8 mouse cellular contexts compared by ENCODE assay signal in genomic region chr12:73111561-73112325, GRCm38 (mm10). TPM values are rescaled to one million over a fixed set of nuclear protein-coding genes. Genes with fewer than 3 reads are reported as not detected.
DNase-seq lines count a peak whose midpoint lies in the region; ATAC-seq and TF ChIP-seq lines count a peak whose summit lies in the region.

No protein-coding gene starts in this region.

- peak overlapping the region; percentile 62 for H3K4me3 ChIP-seq in forebrain, postnatal 0 days (ENCODE audit: low read depth, low read length)
- peak overlapping the region; percentile 4 to 49; a peak in 3 of 4 replicates for H3K4me3 ChIP-seq in liver, embryonic 14.5 days (ENCODE audit: insufficient read depth in 1 of 2, low read depth in 2 of 2, low read length in 2 of 2)
- H3K4me3 ChIP-seq in neural tube, embryonic 11.5 days (ENCODE audit: low read depth, low read length): peak overlapping the region; percentile 80

- H3K9ac ChIP-seq in forebrain, postnatal 0 days: peak overlapping the region; percentile 55
- no peak overlapping the region for H3K9ac ChIP-seq in liver, embryonic 14.5 days (replicated peaks)
- peak overlapping the region; percentile 80 for H3K9ac ChIP-seq in neural tube, embryonic 11.5 days (ENCODE audit: low read length)

- H3K36me3 ChIP-seq in forebrain, postnatal 0 days (ENCODE audit: insufficient read depth): no peaks in the 10 kb centered on the region
- H3K36me3 ChIP-seq in liver, embryonic 14.5 days (replicated peaks; ENCODE audit: control insufficient read depth, insufficient read depth, low read depth): no peaks in the 10 kb centered on the region
- no peaks in the 10 kb centered on the region for H3K36me3 ChIP-seq in neural tube, embryonic 11.5 days (ENCODE audit: control insufficient read depth, insufficient read depth, low read length)

- 0 out of 2 replicates have a peak, but pooled peaks have one; percentile 19 for ATAC-seq in forebrain, postnatal 0 days
- no peak for ATAC-seq in liver, embryonic 14.5 days (ENCODE audit: insufficient read depth)
- peak; percentile 52 for ATAC-seq in neural tube, embryonic 11.5 days (ENCODE audit: insufficient read depth, low FRiP score, low TSS enrichment)

- no peak for TF ChIP-seq POLR2A in brain, embryonic 14.5 days (IDR thresholded peaks at IDR 0.05; ENCODE audit: borderline replicate concordance, extremely low read depth, insufficient read depth, insufficient read length, poor library complexity, severe bottlenecking)

- TF ChIP-seq EP300 in liver, embryonic 14.5 days (IDR thresholded peaks at IDR 0.05; ENCODE audit: low read depth): no peak

- peaks cover 25% of the 10 kb centered on the region for H3K27me3 ChIP-seq in forebrain, postnatal 0 days (ENCODE audit: insufficient read depth, low read length)
- H3K27me3 ChIP-seq in liver, embryonic 14.5 days (ENCODE audit: control insufficient read depth, insufficient read depth, low read length): peaks cover 56% of the 10 kb centered on the region
- H3K27me3 ChIP-seq in neural tube, embryonic 11.5 days (ENCODE audit: control insufficient read depth, insufficient read depth, low read length): no peaks in the 10 kb centered on the region

- H3K4me1 ChIP-seq in forebrain, postnatal 0 days (ENCODE audit: insufficient read depth): peaks cover 6% of the 10 kb centered on the region; the same call in 1 of the 2 replicates
- no peaks in the 10 kb centered on the region for H3K4me1 ChIP-seq in liver, embryonic 14.5 days (replicated peaks; ENCODE audit: control insufficient read depth in 2 of 2, insufficient read depth in 2 of 2, low read length in 1 of 2)
- H3K4me1 ChIP-seq in neural tube, embryonic 11.5 days (ENCODE audit: control insufficient read depth, insufficient read depth, low read length): peaks cover 3% of the 10 kb centered on the region

- peak; percentile 29 for DNase-seq in ovary, postnatal 10 days (ENCODE audit: low spot score)
- no peak for DNase-seq in ovary, adult 18-20 months (ENCODE audit: low spot score)
- DNase-seq in brain, embryonic 14.5 days (ENCODE audit: low read depth): peak; percentile 55
- DNase-seq in forebrain, postnatal 0 days: peak; percentile 9
- DNase-seq in induced T-regulatory cell, adult 2 months (ENCODE audit: low read depth): peak; percentile 21
- no peak for DNase-seq in liver, embryonic 14.5 days (ENCODE audit: low read depth in 3 of 3, low spot score in 3 of 3)
- peak; percentile 49 for DNase-seq in neural tube, embryonic 11.5 days (ENCODE audit: low spot score)
- no peak for DNase-seq in layer of hippocampus, adult 8-10 months (ENCODE audit: low spot score in 2 of 2)

- under 1% methylated on average over 39 of the region's 44 CpGs for WGBS in forebrain, postnatal 0 days
- WGBS in liver, embryonic 14.5 days (ENCODE audit: insufficient replicate concordance): 1% methylated on average over 40 of the region's 44 CpGs
- under 1% methylated on average over 40 of the region's 44 CpGs for WGBS in neural tube, embryonic 11.5 days

- TF ChIP-seq CTCF in brain, embryonic 14.5 days (IDR thresholded peaks at IDR 0.05; ENCODE audit: borderline replicate concordance, extremely low read depth, insufficient read depth, insufficient read length): no peak
- no peak for TF ChIP-seq CTCF in forebrain, postnatal 0 days (IDR thresholded peaks at IDR 0.05; ENCODE audit: low read depth)
- TF ChIP-seq CTCF in liver, embryonic 14.5 days (IDR thresholded peaks at IDR 0.05; ENCODE audit: low read depth): no peak

- peak overlapping the region; percentile 100 for H3K4me2 ChIP-seq in forebrain, postnatal 0 days (ENCODE audit: low read depth)
- peak overlapping the region; percentile 69 for H3K4me2 ChIP-seq in liver, embryonic 14.5 days (ENCODE audit: low read depth)
- peak overlapping the region; percentile 97 for H3K4me2 ChIP-seq in neural tube, embryonic 11.5 days (ENCODE audit: low read depth)

- H3K27ac ChIP-seq in forebrain, postnatal 0 days (ENCODE audit: low read depth, low read length): no peak overlapping the region
- H3K27ac ChIP-seq in liver, embryonic 14.5 days: no peak overlapping the region
- H3K27ac ChIP-seq in neural tube, embryonic 11.5 days (ENCODE audit: low read depth, low read length): peak overlapping the region; percentile 92

- no peaks in the 10 kb centered on the region for H3K9me3 ChIP-seq in forebrain, postnatal 0 days (ENCODE audit: low read length)
- H3K9me3 ChIP-seq in liver, embryonic 14.5 days (ENCODE audit: control insufficient read depth, low read length): no peaks in the 10 kb centered on the region
- H3K9me3 ChIP-seq in neural tube, embryonic 11.5 days (ENCODE audit: control insufficient read depth, low read length): no peaks in the 10 kb centered on the region

RNA-seq across cellular contexts. Expression of gene Six4, which starts 1.5 kb away (rescaled TPM):
- 0.74 and 0.75 TPM in 2 replicates for polyA plus RNA-seq in brain, embryonic 14.5 days (2012; rRNA removed)
- total RNA-seq in forebrain, postnatal 0 days (2014; rRNA removed): 0.31 and 0.43 TPM in 2 replicates
- 0.09 and 0.13 TPM in 2 replicates for polyA plus RNA-seq in forebrain, postnatal 0 days (2015; fragmentation: Nextera tagmentation; extraction: Ambion mirVana)
- polyA plus RNA-seq in liver, embryonic 14.5 days (2012; rRNA removed): 0.01 and 0.02 TPM in 2 replicates
- polyA plus RNA-seq in liver, embryonic 14.5 days (2014; fragmentation: Nextera tagmentation; extraction: Ambion mirVana): not detected in 2 replicates
- 8.5 and 9.7 TPM in 2 replicates for polyA plus RNA-seq in neural tube, embryonic 11.5 days (2014; fragmentation: Nextera tagmentation; extraction: Ambion mirVana)
- 1 to 10 TPM; 1.3 to 1.8 (median 1.5) TPM for total RNA-seq in layer of hippocampus, adult 8-10 months (2022)

RNA-seq across cellular contexts. Expression of gene Mnat1, which starts 11.8 kb away (rescaled TPM):
- polyA plus RNA-seq in brain, embryonic 14.5 days (2012; rRNA removed): 13.8 and 15.4 TPM in 2 replicates
- total RNA-seq in forebrain, postnatal 0 days (2014; rRNA removed): 14.8 and 16.1 TPM in 2 replicates
- 16.3 and 18.6 TPM in 2 replicates for polyA plus RNA-seq in forebrain, postnatal 0 days (2015; fragmentation: Nextera tagmentation; extraction: Ambion mirVana)
- polyA plus RNA-seq in liver, embryonic 14.5 days (2012; rRNA removed): 4.3 and 6.7 TPM in 2 replicates
- polyA plus RNA-seq in liver, embryonic 14.5 days (2014; fragmentation: Nextera tagmentation; extraction: Ambion mirVana): 11.8 and 12.4 TPM in 2 replicates
- polyA plus RNA-seq in neural tube, embryonic 11.5 days (2014; fragmentation: Nextera tagmentation; extraction: Ambion mirVana): 43.1 and 43.7 TPM in 2 replicates
- total RNA-seq in layer of hippocampus, adult 8-10 months (2022): 10 to 100 TPM; 22.5 to 24.1 (median 23.4) TPM

RNA-seq across cellular contexts. Expression of gene Six1, which starts 58.1 kb away (rescaled TPM):
- polyA plus RNA-seq in brain, embryonic 14.5 days (2012; rRNA removed): 0.53 and 0.94 TPM in 2 replicates
- total RNA-seq in forebrain, postnatal 0 days (2014; rRNA removed): 0.62 and 0.77 TPM in 2 replicates
- polyA plus RNA-seq in forebrain, postnatal 0 days (2015; fragmentation: Nextera tagmentation; extraction: Ambion mirVana): 0.65 TPM in 2 replicates
- 0.01 and 0.07 TPM in 2 replicates for polyA plus RNA-seq in liver, embryonic 14.5 days (2012; rRNA removed)
- not detected in 2 replicates for polyA plus RNA-seq in liver, embryonic 14.5 days (2014; fragmentation: Nextera tagmentation; extraction: Ambion mirVana)
- 32.7 and 34.9 TPM in 2 replicates for polyA plus RNA-seq in neural tube, embryonic 11.5 days (2014; fragmentation: Nextera tagmentation; extraction: Ambion mirVana)
- under 1 TPM in 3 of 4 experiments, not detected in 1; 0.14 to 0.19 (median 0.18) TPM for total RNA-seq in layer of hippocampus, adult 8-10 months (2022)

Comparison
In these comparisons a context has a peak if more than half of its experiments do, and no peak if none do; other contexts are left out.
1. DNase-seq: peak in ovary, postnatal 10 days (single experiment), brain, embryonic 14.5 days (single experiment), forebrain, postnatal 0 days (single experiment), induced T-regulatory cell, adult 2 months (single experiment) and neural tube, embryonic 11.5 days (single experiment); none in ovary, adult 18-20 months (single experiment), liver, embryonic 14.5 days (0 of 3) and layer of hippocampus, adult 8-10 months (0 of 2).
2. H3K4me3 ChIP-seq: peak in every context shown above with its lines; median percentile 80 in neural tube, embryonic 11.5 days; 62 in forebrain, postnatal 0 days; 26 in liver, embryonic 14.5 days.
3. RNA of gene Six1, which starts 58.1 kb away (polyA plus RNA-seq): 32.7 to 34.9 TPM in neural tube, embryonic 11.5 days; 0.53 to 0.94 TPM in brain, embryonic 14.5 days, 0.65 TPM in forebrain, postnatal 0 days and 0.01 to 0.07 TPM in liver, embryonic 14.5 days; every median in the first group is over 10 times any median in the second.
4. Peak in every context shown above with its lines, with median percentiles within 50 percentile points of each other: H3K4me2 ChIP-seq.